Mouse (Mus musculus) neural tube, embryonic 13.5 days (tissue): ENCODE data around the gene Grin2b. TPM values are rescaled to one million over a fixed set of nuclear protein-coding genes. Genes with fewer than 3 reads are reported as not detected.

Experiments
- ATAC-seq: fragments of 200-750 bp; cut with Nextera tagmentation; 2 replicates; pipeline ENCODE4 v1.8.0; 2017; ENCODE audit warnings: low read depth, mild to moderate bottlenecking, moderate TSS enrichment, moderate library complexity
- H3K27ac ChIP-seq: fragments of 300-500 bp; sonication (generic); replicated peaks from 2 replicates; pipeline ENCODE4 v1.5.1; 2015; ENCODE audit warnings: moderate library complexity, mild to moderate bottlenecking, inconsistent platforms
- H3K27me3 ChIP-seq: fragments of 300-500 bp; sonication (generic); 2 replicates; pipeline ENCODE4 v1.6.1; 2015; ENCODE audit warnings: mild to moderate bottlenecking, inconsistent platforms
- H3K36me3 ChIP-seq: fragments of 300-500 bp; sonication (generic); 2 replicates; pipeline ENCODE4 v1.6.1; 2015; ENCODE audit warnings: mild to moderate bottlenecking, inconsistent platforms
- H3K4me1 ChIP-seq: fragments of 300-500 bp; sonication (generic); replicated peaks from 2 replicates; pipeline ENCODE4 v1.6.1; 2015; ENCODE audit warnings: inconsistent platforms
- H3K4me2 ChIP-seq: fragments of 300-500 bp; sonication (generic); 2 replicates; pipeline ENCODE4 v1.6.1; 2015; ENCODE audit warnings: inconsistent platforms, mild to moderate bottlenecking, moderate library complexity
- H3K4me3 ChIP-seq: fragments of 300-500 bp; sonication (generic); 2 replicates; pipeline ENCODE4 v1.5.1; 2015; ENCODE audit warnings: mild to moderate bottlenecking, inconsistent platforms
- H3K9ac ChIP-seq: fragments of 300-500 bp; sonication (generic); 2 replicates; pipeline ENCODE4 v1.6.1; 2015; ENCODE audit warnings: moderate library complexity, mild to moderate bottlenecking, inconsistent platforms
- H3K9me3 ChIP-seq: fragments of 300-500 bp; sonication (generic); 2 replicates; pipeline ENCODE4 v1.6.1; 2016; ENCODE audit warnings: inconsistent platforms
- WGBS: fragments of 180-500 bp; shearing (Covaris S2); methylation state at CpG from one replicate; pipeline ENCODE4 v1.1.7; 2015; 5-methylcytosine and 5-hydroxymethylcytosine counted together
- polyA plus RNA-seq: library from polyadenylated mRNA; unstranded; fragments of >200 nt; fragmentation: Nextera tagmentation; extraction: Ambion mirVana; gene quantifications from 2 replicates; pipeline ENCODE4 v1.2.1, GENCODE M21; 2015

The Grin2b gene
- polyA plus RNA-seq, 1 experiment from 2014 or later = 32.6 TPM

DNA sequence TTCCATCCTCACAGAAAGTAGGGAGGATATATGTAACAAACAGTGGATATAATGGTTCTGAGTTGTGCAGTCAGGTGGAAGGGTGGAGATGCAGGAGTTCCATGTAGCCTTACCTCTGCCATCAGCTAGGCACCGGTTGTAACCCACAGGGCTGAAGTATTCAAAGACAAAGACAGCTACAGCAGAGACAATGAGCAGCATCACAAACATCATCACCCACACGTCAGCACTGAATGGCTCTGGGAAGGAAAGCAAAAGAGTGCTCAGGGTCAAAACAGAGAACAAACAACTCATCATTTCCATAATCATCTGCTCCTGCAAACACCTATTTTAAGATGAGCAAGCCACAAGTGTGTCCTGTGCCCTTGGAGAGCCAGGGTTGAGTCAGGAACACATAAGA lies 398.6 kb downstream of the Grin2b start:
- whole genome bisulfite sequencing = 64% methylated on average over 2 of the region's 2 CpGs
- Histone ChIP-seq H3K27me3 (no peaks in the 10 kb centered on the region), H3K4me2 (no peak overlapping the region), H3K36me3 (peaks cover 34% of the 10 kb centered on the region), H3K9ac (no peak overlapping the region), H3K27ac (no peak overlapping the region), H3K4me1 (no peaks in the 10 kb centered on the region), H3K4me3 (no peak overlapping the region), H3K9me3 (no peaks in the 10 kb centered on the region)
- no peak for ATAC-seq

DNA sequence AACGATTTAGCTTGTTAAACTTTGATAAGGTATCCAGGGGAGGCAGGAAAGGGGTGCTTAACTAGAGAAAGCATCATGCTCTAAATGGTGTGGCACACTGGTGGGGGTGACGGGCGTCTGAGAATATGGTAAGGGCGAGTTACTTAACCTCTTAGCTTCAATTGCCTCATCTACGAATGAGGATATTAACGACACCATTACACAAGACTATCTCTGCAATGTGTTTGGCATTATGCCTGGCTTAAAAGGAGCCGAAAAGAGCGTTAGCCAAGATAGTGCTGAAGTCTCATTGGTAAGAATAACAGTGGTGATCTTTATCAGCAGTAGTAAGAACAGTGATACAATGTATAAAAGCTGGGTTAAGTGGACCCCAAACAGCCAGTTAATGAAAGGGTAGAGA lies 405.7 kb downstream of the Grin2b start:
- Histone ChIP-seq H3K27me3 (no peaks in the 10 kb centered on the region), H3K27ac (no peak overlapping the region), H3K4me3 (no peak overlapping the region), H3K9ac (no peak overlapping the region), H3K4me1 (0 out of 2 replicates have a peak, but pooled peaks cover 4% of the 10 kb centered on the region), H3K4me2 (no peak overlapping the region), H3K9me3 (no peaks in the 10 kb centered on the region), H3K36me3 (peaks cover 8% of the 10 kb centered on the region; the same call in 1 of the 2 replicates)
- WGBS = 77% methylated on average over 8 of the region's 8 CpGs
- no peak for ATAC-seq

DNA sequence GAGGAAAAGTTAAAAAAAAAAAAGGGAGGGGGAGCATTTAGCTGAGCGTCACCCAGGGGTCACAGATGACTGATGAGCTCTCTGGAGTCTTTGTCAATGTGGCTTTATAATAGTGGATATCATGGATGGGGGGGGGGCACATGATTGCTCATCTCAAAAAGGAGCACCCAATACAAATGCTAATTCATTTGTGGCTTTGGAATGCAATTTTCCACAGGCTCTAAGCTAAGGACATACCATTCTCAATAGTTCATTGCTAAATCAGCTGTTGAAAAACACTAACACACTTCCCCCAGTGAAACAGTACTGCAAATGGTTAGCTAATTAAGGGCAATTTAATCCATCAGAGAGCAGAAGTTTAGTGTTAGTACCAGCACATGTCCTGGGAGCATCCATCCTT lies 414.6 kb downstream of the Grin2b start:
- Histone ChIP-seq H3K4me2 (no peak overlapping the region), H3K9ac (no peak overlapping the region), H3K9me3 (no peaks in the 10 kb centered on the region), H3K36me3 (no peaks in the 10 kb centered on the region), H3K27ac (no peak overlapping the region), H3K27me3 (no peaks in the 10 kb centered on the region), H3K4me3 (no peak overlapping the region), H3K4me1 (0 out of 2 replicates have a peak, but pooled peaks cover 4% of the 10 kb centered on the region)
- ATAC-seq = no peak
- 34% methylated on average over 1 of the region's 1 CpGs for WGBS

DNA sequence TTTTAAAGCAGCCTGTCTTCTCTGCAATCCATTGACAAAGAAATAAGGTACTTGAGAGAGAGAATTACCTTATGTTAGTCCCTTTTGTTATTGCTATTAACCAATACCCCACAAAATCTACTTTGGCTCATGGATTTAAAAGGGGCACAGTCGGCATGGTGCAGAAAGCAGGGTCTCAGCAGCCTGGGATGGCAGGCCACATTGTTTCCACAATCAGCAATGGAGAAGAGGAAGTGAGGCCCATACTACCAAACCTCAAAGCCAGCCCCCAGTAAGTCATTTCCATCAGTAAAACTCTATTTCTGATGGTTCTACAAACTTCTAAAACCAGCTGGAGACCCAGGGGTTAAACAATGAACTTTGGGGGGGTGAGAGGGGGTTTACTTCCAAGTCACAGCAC lies 417.2 kb downstream of the Grin2b start:
- Histone ChIP-seq H3K9ac (no peak overlapping the region), H3K4me3 (no peak overlapping the region), H3K4me1 (no peaks in the 10 kb centered on the region), H3K9me3 (no peaks in the 10 kb centered on the region), H3K4me2 (no peak overlapping the region), H3K27me3 (no peaks in the 10 kb centered on the region), H3K36me3 (no peaks in the 10 kb centered on the region), H3K27ac (no peak overlapping the region)
- WGBS = 70% methylated on average over 1 of the region's 1 CpGs
- no peak for ATAC-seq

DNA sequence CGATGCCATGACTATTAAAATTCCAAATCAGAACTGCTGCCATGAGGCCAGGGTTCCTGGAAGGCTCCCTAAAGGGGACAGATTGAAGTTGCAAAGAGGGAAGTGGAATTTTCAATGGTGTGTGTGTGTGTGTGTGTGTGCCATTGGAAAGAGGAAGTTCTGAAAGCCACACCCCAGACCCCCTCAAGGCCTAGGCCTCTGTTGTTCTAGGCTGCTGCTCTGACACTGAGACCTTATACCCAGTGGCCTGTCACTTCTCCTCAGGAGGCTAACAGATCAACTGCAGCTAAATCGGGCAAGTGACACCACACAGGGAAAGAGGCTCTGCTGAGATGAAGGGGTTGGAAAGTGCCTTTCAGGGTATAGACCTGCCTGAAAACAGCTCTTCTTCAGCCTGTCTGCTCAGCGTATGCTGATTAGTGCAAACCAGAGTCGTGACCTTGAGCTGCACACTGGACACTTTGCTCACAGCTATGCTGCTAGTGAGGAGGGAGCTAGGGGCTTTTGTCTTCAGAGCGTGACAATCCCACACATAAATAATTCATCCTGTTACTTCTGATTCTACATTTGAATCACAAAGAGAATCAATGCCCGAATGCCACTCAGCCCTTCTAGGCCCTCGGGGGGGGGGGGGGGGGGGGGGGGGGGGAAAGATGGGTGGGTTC lies 424.8 kb downstream of the Grin2b start:
- Histone ChIP-seq H3K4me3 (no peak overlapping the region), H3K27ac (no peak overlapping the region), H3K9me3 (no peaks in the 10 kb centered on the region), H3K27me3 (no peaks in the 10 kb centered on the region), H3K36me3 (no peaks in the 10 kb centered on the region), H3K4me2 (no peak overlapping the region), H3K9ac (no peak overlapping the region), H3K4me1 (peaks cover 5% of the 10 kb centered on the region; the same call in 1 of the 2 replicates)
- no peak for ATAC-seq
- WGBS = 30% methylated on average over 7 of the region's 7 CpGs

DNA sequence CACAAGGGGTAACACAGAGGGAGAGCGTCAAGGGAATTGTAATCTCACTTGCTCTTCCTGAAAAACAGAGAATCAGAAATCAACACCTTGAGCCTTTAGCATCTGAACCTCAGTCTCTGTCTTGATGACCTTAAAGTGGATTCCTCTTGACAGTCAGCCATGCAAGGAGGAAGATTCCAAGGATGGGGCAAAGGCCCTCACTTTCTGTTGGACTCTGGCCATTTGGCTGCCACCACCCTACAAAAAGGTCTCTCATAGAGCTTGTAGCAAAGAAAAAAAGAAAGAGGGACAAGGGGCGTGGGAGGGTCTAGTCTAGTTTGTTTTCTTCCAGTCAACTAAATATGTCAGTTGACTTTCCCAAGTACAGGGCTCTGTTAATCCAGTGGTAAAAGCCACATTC lies 427.7 kb downstream of the Grin2b start:
- ATAC-seq = no peak
- Histone ChIP-seq H3K4me1 (peaks cover 5% of the 10 kb centered on the region; the same call in 1 of the 2 replicates), H3K4me2 (no peak overlapping the region), H3K27ac (no peak overlapping the region), H3K4me3 (no peak overlapping the region), H3K36me3 (no peaks in the 10 kb centered on the region), H3K9ac (no peak overlapping the region), H3K9me3 (no peaks in the 10 kb centered on the region), H3K27me3 (no peaks in the 10 kb centered on the region)
- WGBS = 70% methylated on average over 2 of the region's 2 CpGs

DNA sequence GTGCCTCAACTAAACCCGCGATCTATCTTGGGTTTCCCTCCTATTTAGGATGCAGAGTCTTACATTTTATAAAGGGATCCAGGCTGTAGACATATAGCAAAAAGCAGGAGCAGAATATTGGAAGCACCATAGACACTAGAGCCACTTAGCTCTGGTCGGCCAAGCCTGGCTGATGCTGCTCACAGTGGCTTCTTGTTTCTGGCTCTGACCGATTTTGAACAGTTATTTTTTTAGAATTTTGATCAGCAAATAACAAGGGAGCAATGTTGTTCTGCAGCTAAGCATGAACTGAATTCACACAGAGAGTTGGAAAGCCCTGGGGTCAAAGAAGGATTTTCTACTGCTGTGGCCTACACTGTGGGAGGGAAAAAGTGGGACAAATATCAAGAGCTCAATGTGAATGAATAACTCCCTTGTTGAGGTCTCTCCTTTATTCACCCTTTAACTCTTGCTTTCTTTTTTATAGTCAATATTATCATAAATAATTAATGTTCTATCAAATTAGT lies 439.0 kb downstream of the Grin2b start:
- peaks cover 6% of the 10 kb centered on the region; the same call in 1 of the 2 replicates for H3K9me3 ChIP-seq
- ATAC-seq = no peak
- H3K4me2 ChIP-seq = no peak overlapping the region
- H3K27ac ChIP-seq = no peak overlapping the region
- H3K36me3 ChIP-seq = peaks cover 34% of the 10 kb centered on the region
- H3K9ac ChIP-seq = no peak overlapping the region
- WGBS = 89% methylated on average over 4 of the region's 4 CpGs
- no peaks in the 10 kb centered on the region for H3K4me1 ChIP-seq
- H3K4me3 ChIP-seq = no peak overlapping the region
- no peaks in the 10 kb centered on the region for H3K27me3 ChIP-seq

DNA sequence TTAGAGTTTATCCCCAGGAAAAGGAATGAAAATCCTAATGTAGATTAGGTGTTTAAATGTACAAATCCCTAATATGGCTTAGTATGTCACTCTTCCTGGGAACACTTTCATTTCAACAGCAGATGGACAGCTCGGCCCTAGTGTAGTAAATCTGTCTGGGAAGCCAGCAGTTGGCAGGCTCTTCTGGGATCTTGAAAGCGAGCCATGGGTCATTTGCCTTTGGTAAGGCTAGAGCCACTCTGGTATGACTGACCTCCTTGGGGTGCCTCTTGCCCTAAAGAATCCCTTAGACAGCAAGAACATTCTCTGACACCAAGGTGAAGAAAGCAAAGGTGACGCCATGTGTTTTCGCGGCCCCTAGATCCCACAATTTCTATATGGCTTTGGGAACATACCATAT lies 446.2 kb downstream of the Grin2b start:
- no peaks in the 10 kb centered on the region for H3K27me3 ChIP-seq
- no peak for ATAC-seq
- 93% methylated on average over 5 of the region's 5 CpGs for WGBS
- peaks cover 12% of the 10 kb centered on the region for H3K36me3 ChIP-seq
- H3K9ac ChIP-seq = no peak overlapping the region
- H3K27ac ChIP-seq = no peak overlapping the region
- no peak overlapping the region for H3K4me2 ChIP-seq
- H3K4me3 ChIP-seq = no peak overlapping the region
- no peaks in the 10 kb centered on the region for H3K4me1 ChIP-seq
- H3K9me3 ChIP-seq = no peaks in the 10 kb centered on the region

DNA sequence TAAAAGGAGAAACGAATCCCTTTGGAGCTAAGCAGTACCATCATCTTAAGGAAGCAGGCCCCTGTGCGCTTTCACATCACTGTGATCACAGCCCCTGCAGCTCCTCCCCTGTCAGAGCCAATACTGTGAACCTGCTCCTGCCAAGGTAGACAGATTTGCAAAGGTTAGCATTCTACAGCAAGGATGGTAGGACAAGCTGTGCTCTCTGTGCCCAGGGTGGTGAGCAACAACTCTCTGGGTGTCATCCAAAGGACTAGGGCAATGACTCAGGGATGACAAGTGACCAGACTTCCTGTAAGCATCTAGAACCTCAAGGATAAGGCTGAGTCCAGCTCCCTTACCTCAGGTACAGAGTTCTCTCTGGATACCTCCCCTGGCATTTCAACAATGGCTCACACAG lies 451.6 kb downstream of the Grin2b start:
- 91% methylated on average over 2 of the region's 2 CpGs for WGBS
- Histone ChIP-seq H3K4me3 (no peak overlapping the region), H3K36me3 (no peaks in the 10 kb centered on the region), H3K9ac (no peak overlapping the region), H3K4me2 (no peak overlapping the region), H3K27me3 (no peaks in the 10 kb centered on the region), H3K4me1 (no peaks in the 10 kb centered on the region), H3K27ac (no peak overlapping the region), H3K9me3 (no peaks in the 10 kb centered on the region)
- no peak for ATAC-seq

DNA sequence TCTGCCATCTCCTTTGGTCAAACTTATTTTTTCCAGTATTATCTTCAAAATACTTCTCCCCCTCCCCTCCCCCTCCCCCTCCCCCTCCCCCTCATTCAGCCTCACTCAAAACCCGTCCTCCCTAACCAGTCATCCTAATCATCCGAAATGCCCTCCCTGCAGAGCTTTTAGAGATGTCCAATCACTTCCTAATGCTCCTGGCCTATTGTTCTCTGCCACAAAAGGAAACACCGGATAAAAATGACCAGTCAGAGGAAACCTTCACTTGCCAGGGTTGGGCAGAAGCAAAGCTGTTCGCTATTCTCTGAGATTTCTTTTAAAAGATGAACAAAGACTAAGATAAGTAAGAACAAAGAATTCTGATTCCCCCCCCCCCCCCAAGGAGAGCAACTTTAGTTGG lies 458.4 kb downstream of the Grin2b start:
- Histone ChIP-seq H3K4me2 (no peak overlapping the region), H3K27ac (no peak overlapping the region), H3K9me3 (no peaks in the 10 kb centered on the region), H3K9ac (no peak overlapping the region), H3K27me3 (no peaks in the 10 kb centered on the region), H3K4me3 (no peak overlapping the region), H3K4me1 (no peaks in the 10 kb centered on the region), H3K36me3 (no peaks in the 10 kb centered on the region)
- WGBS = 35% methylated on average over 4 of the region's 4 CpGs
- ATAC-seq = no peak

DNA sequence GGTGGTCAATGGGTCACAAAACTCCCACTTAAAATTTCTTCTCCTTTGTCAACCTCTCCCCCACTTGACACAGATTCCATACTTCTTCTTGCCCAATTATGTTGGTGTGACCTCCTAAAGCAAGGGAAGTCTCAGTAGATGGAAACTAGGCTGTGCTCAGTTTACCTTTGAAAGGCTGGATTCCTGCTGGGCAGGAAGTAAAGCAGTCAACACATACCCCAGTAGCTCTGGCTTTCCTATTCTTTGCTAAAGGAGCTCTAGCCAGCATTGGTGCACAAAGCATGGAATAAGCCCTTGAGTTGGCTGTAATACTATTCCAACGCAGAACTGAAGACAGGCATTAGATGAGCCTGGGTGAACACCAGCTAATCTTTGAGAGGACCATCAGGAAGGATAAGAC lies 459.1 kb downstream of the Grin2b start:
- no peak for ATAC-seq
- no peaks in the 10 kb centered on the region for H3K27me3 ChIP-seq
- no peaks in the 10 kb centered on the region for H3K36me3 ChIP-seq
- H3K9me3 ChIP-seq = no peaks in the 10 kb centered on the region
- H3K4me3 ChIP-seq = no peak overlapping the region
- no peaks in the 10 kb centered on the region for H3K4me1 ChIP-seq
- WGBS = 71% methylated on average over 1 of the region's 1 CpGs
- no peak overlapping the region for H3K4me2 ChIP-seq
- no peak overlapping the region for H3K27ac ChIP-seq
- H3K9ac ChIP-seq = no peak overlapping the region

DNA sequence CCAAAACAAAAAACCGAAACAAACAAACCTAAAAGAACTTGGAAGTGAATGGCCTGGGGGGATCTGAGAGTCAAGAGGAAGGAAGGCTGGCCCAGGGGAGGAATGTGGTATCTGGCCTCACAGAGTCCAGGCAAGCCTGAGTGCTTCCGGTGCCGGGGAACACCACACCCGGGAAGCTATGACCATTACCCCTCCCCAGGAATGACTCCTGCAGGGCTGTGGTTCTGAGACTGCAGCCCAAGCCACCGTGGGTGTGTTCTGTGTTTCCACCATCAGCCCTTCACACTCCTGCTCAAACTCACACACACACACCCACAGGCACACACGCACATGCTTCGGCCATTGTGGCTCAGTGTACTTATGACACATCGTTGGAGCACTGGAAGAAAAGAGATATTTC lies 459.6 kb downstream of the Grin2b start:
- Histone ChIP-seq H3K27me3 (no peaks in the 10 kb centered on the region), H3K4me2 (no peak overlapping the region), H3K9ac (no peak overlapping the region), H3K4me3 (no peak overlapping the region), H3K4me1 (no peaks in the 10 kb centered on the region), H3K27ac (no peak overlapping the region), H3K9me3 (no peaks in the 10 kb centered on the region), H3K36me3 (no peaks in the 10 kb centered on the region)
- WGBS = 78% methylated on average over 8 of the region's 8 CpGs
- ATAC-seq = no peak
